ENCODE assay signal across 12 mouse cellular contexts in genomic region chr1:159065024-159065423, GRCm38 (mm10).
DNase-seq lines count a peak whose midpoint lies in the region; ATAC-seq and TF ChIP-seq lines count a peak whose summit lies in the region.
"Had no signal": no experiment of that assay in that cellular context is flagged by ENCODE, and none has a peak within 500 bp of the region (broad histone marks: within the 10 kb centered on the region; RNA-seq: fewer than 3 reads in every experiment).

No protein-coding gene starts in this region.

- H3K4me1 ChIP-seq in lung, embryonic 14.5 days (ENCODE audit: insufficient read depth), result no peaks in the 10 kb centered on the region
- no peaks in the 10 kb centered on the region for H3K4me1 ChIP-seq in heart, embryonic 12.5 days (replicated peaks)
- H3K4me1 ChIP-seq in kidney, postnatal 0 days (replicated peaks; ENCODE audit: insufficient read depth, low read length), result no peaks in the 10 kb centered on the region
- no peaks in the 10 kb centered on the region for H3K4me1 ChIP-seq in forebrain, embryonic 11.5 days (replicated peaks; ENCODE audit: control insufficient read depth, insufficient read depth, low read length)
- H3K4me1 ChIP-seq: limb, embryonic 13.5 days; midbrain, embryonic 13.5 days had no signal

- no peaks in the 10 kb centered on the region for H3K27me3 ChIP-seq in lung, embryonic 14.5 days (ENCODE audit: insufficient read depth, low read length)
- H3K27me3 ChIP-seq in heart, embryonic 12.5 days (replicated peaks), result no peaks in the 10 kb centered on the region
- H3K27me3 ChIP-seq in kidney, postnatal 0 days (ENCODE audit: insufficient read depth, low read length), result no peaks in the 10 kb centered on the region
- H3K27me3 ChIP-seq in forebrain, embryonic 11.5 days (ENCODE audit: control insufficient read depth, insufficient read depth, low read length), result no peaks in the 10 kb centered on the region
- H3K27me3 ChIP-seq: limb, embryonic 13.5 days; midbrain, embryonic 13.5 days had no signal

- no peaks in the 10 kb centered on the region for H3K9me3 ChIP-seq in lung, embryonic 14.5 days (ENCODE audit: low read depth, low read length)
- H3K9me3 ChIP-seq in heart, embryonic 12.5 days (replicated peaks), result no peaks in the 10 kb centered on the region
- no peaks in the 10 kb centered on the region for H3K9me3 ChIP-seq in kidney, postnatal 0 days (replicated peaks; ENCODE audit: low read length)
- H3K9me3 ChIP-seq in forebrain, embryonic 11.5 days (ENCODE audit: control insufficient read depth, low read length), result no peaks in the 10 kb centered on the region
- H3K9me3 ChIP-seq: limb, embryonic 13.5 days; midbrain, embryonic 13.5 days had no signal

- TF ChIP-seq CTCF in lung, embryonic 14.5 days (IDR thresholded peaks at IDR 0.05; ENCODE audit: low read depth), result no peak
- no peak for TF ChIP-seq CTCF in kidney, postnatal 0 days (IDR thresholded peaks at IDR 0.05; ENCODE audit: low read depth)

- ATAC-seq in lung, embryonic 14.5 days (ENCODE audit: insufficient read depth), result peak; percentile 44; the same call in 1 of the 2 replicates
- ATAC-seq in heart, embryonic 12.5 days (ENCODE audit: insufficient number of reproducible peaks, low FRiP score), result 0 out of 2 replicates have a peak, but pooled peaks have one; percentile 33
- no peak for ATAC-seq in kidney, postnatal 0 days (replicated peaks; ENCODE audit: low FRiP score, low read depth)
- ATAC-seq in forebrain, embryonic 11.5 days (replicated peaks; ENCODE audit: low FRiP score), result no peak
- ATAC-seq: intestine, embryonic 16.5 days; midbrain, embryonic 13.5 days had no signal

- 20% methylated on average over 1 of the region's 1 CpGs for WGBS in lung, embryonic 14.5 days
- WGBS in heart, embryonic 12.5 days, result 26% methylated on average over 1 of the region's 1 CpGs
- WGBS in kidney, postnatal 0 days, result 44% methylated on average over 1 of the region's 1 CpGs
- 68% methylated on average over 1 of the region's 1 CpGs for WGBS in forebrain, embryonic 11.5 days

- no peak overlapping the region for H3K27ac ChIP-seq in lung, embryonic 14.5 days (ENCODE audit: low read depth)
- H3K27ac ChIP-seq in heart, embryonic 12.5 days (ENCODE audit: poor library complexity, severe bottlenecking), result no peak overlapping the region
- no peak overlapping the region for H3K27ac ChIP-seq in kidney, postnatal 0 days
- H3K27ac ChIP-seq in forebrain, embryonic 11.5 days (ENCODE audit: low read depth, low read length), result no peak overlapping the region
- H3K27ac ChIP-seq: limb, embryonic 13.5 days; midbrain, embryonic 13.5 days had no signal

- no peak overlapping the region for H3K4me3 ChIP-seq in lung, embryonic 14.5 days (ENCODE audit: low read depth, low read length)
- no peak overlapping the region for H3K4me3 ChIP-seq in heart, embryonic 12.5 days
- no peak overlapping the region for H3K4me3 ChIP-seq in kidney, postnatal 0 days (replicated peaks; ENCODE audit: low read depth, low read length)
- H3K4me3 ChIP-seq in forebrain, embryonic 11.5 days (ENCODE audit: low read depth, low read length), result no peak overlapping the region
- H3K4me3 ChIP-seq: limb, embryonic 13.5 days; midbrain, embryonic 13.5 days had no signal

- no peak overlapping the region for H3K9ac ChIP-seq in lung, embryonic 14.5 days
- no peak overlapping the region for H3K9ac ChIP-seq in heart, embryonic 12.5 days
- H3K9ac ChIP-seq in kidney, postnatal 0 days (ENCODE audit: low read depth, low read length), result no peak overlapping the region
- no peak overlapping the region for H3K9ac ChIP-seq in forebrain, embryonic 11.5 days (ENCODE audit: low read length)
- H3K9ac ChIP-seq: limb, embryonic 13.5 days; midbrain, embryonic 13.5 days had no signal

- peak; percentile 21 for DNase-seq in adrenal gland, adult 2 months
- DNase-seq in adrenal gland, postnatal 25 days, result no peak
- DNase-seq in lung, embryonic 14.5 days, result peak; percentile 5
- DNase-seq in lung, adult 18-20 months, result no peak
- peak; percentile 38 for DNase-seq in kidney, postnatal 0 days (ENCODE audit: low spot score)
- no peak for DNase-seq in thymus, postnatal 4 days
- no peak for DNase-seq in forebrain, embryonic 11.5 days (ENCODE audit: low spot score)
- DNase-seq: layer of hippocampus, postnatal 36 days had no signal

- no peaks in the 10 kb centered on the region for H3K36me3 ChIP-seq in lung, embryonic 14.5 days (ENCODE audit: insufficient read depth)
- no peaks in the 10 kb centered on the region for H3K36me3 ChIP-seq in heart, embryonic 12.5 days
- no peaks in the 10 kb centered on the region for H3K36me3 ChIP-seq in kidney, postnatal 0 days (ENCODE audit: insufficient read depth, low read length)
- H3K36me3 ChIP-seq in forebrain, embryonic 11.5 days (ENCODE audit: control insufficient read depth, insufficient read depth, low read length), result no peaks in the 10 kb centered on the region
- H3K36me3 ChIP-seq: limb, embryonic 13.5 days; midbrain, embryonic 13.5 days had no signal

- no peak overlapping the region for H3K4me2 ChIP-seq in lung, embryonic 14.5 days
- H3K4me2 ChIP-seq in heart, embryonic 12.5 days, result no peak overlapping the region
- no peak overlapping the region for H3K4me2 ChIP-seq in kidney, postnatal 0 days (ENCODE audit: low read length)
- H3K4me2 ChIP-seq in forebrain, embryonic 11.5 days (ENCODE audit: low read depth, low read length, severe bottlenecking), result no peak overlapping the region
- H3K4me2 ChIP-seq: limb, embryonic 13.5 days; midbrain, embryonic 13.5 days had no signal

Comparison
In these comparisons a context has a peak if more than half of its experiments do, and no peak if none do; other contexts are left out.
1. DNase-seq: peak in adrenal gland, adult 2 months (single experiment), lung, embryonic 14.5 days (single experiment) and kidney, postnatal 0 days (single experiment); none in adrenal gland, postnatal 25 days (single experiment), lung, adult 18-20 months (0 of 2), thymus, postnatal 4 days (single experiment) and forebrain, embryonic 11.5 days (single experiment).
2. ATAC-seq: peak in lung, embryonic 14.5 days (single experiment) and heart, embryonic 12.5 days (single experiment); none in kidney, postnatal 0 days (single experiment) and forebrain, embryonic 11.5 days (single experiment).